Mouse (Mus musculus): ENCODE data around the gene Atl1. TPM values are rescaled to one million over a fixed set of nuclear protein-coding genes. Genes with fewer than 3 reads are reported as not detected.

The Atl1 gene
- polyA plus RNA-seq, 1 experiment: 0.30 TPM

- H3ac ChIP-seq (ENCODE audit: control insufficient read depth, insufficient read length, low read depth): peak overlapping the region; percentile 7
- H3K4me3 ChIP-seq (ENCODE audit: insufficient read depth, poor library complexity, severe bottlenecking): peak overlapping the region; percentile 71
- peaks cover 61% of the 10 kb centered on the region for H3K79me2 ChIP-seq (ENCODE audit: control insufficient read depth, insufficient read depth)
- H3K79me3 ChIP-seq (ENCODE audit: low read depth): peaks cover 53% of the 10 kb centered on the region
- H3K36me3 ChIP-seq (ENCODE audit: control insufficient read depth, insufficient read depth): no peaks in the 10 kb centered on the region
- no peaks in the 10 kb centered on the region for H3K27me3 ChIP-seq (ENCODE audit: control insufficient read depth, insufficient read depth, insufficient read length)
- no peak for TF ChIP-seq MYOD1 (IDR thresholded peaks at IDR 0.05; ENCODE audit: control insufficient read depth, insufficient read length, low read depth)
- no peak for TF ChIP-seq FOSL1 (IDR thresholded peaks at IDR 0.05; ENCODE audit: insufficient read depth, low read length, poor library complexity, severe bottlenecking)
- TF ChIP-seq MYOG (IDR thresholded peaks at IDR 0.05; ENCODE audit: control insufficient read depth, extremely low read depth, insufficient read length): no peak
- no peak for TF ChIP-seq MAX (IDR thresholded peaks at IDR 0.05)
- TF ChIP-seq CTCF (IDR thresholded peaks at IDR 0.05; ENCODE audit: control insufficient read depth, insufficient read depth, insufficient read length): no peak
- TF ChIP-seq USF1 (IDR thresholded peaks at IDR 0.05; ENCODE audit: low read depth): no peak
- no peak for TF ChIP-seq CEBPB (IDR thresholded peaks at IDR 0.05; ENCODE audit: low read depth)
Measured at GRCm38 (mm10) chr12:69891721-69892120, 693 bp upstream of the Atl1 start.

- no peaks in the 10 kb centered on the region for H3K27me3 ChIP-seq (ENCODE audit: control insufficient read depth, insufficient read depth, insufficient read length)
- peaks cover 31% of the 10 kb centered on the region for H3K79me3 ChIP-seq (ENCODE audit: low read depth)
- no peak overlapping the region for H3K4me3 ChIP-seq (ENCODE audit: insufficient read depth, poor library complexity, severe bottlenecking)
- no peak overlapping the region for H3ac ChIP-seq (ENCODE audit: control insufficient read depth, insufficient read length, low read depth)
- TF ChIP-seq USF1 (IDR thresholded peaks at IDR 0.05; ENCODE audit: low read depth) (no peak), CTCF (IDR thresholded peaks at IDR 0.05; ENCODE audit: control insufficient read depth, insufficient read depth, insufficient read length) (no peak), MAX (IDR thresholded peaks at IDR 0.05) (no peak), FOSL1 (IDR thresholded peaks at IDR 0.05; ENCODE audit: insufficient read depth, low read length, poor library complexity, severe bottlenecking) (no peak), MYOD1 (IDR thresholded peaks at IDR 0.05; ENCODE audit: control insufficient read depth, insufficient read length, low read depth) (no peak), CEBPB (IDR thresholded peaks at IDR 0.05; ENCODE audit: low read depth) (no peak), MYOG (IDR thresholded peaks at IDR 0.05; ENCODE audit: control insufficient read depth, extremely low read depth, insufficient read length) (no peak)
- H3K36me3 ChIP-seq (ENCODE audit: control insufficient read depth, insufficient read depth): no peaks in the 10 kb centered on the region
- peaks cover 39% of the 10 kb centered on the region for H3K79me2 ChIP-seq (ENCODE audit: control insufficient read depth, insufficient read depth)
Measured at GRCm38 (mm10) chr12:69893927-69894326, 1.5 kb downstream of the Atl1 start.

DNA sequence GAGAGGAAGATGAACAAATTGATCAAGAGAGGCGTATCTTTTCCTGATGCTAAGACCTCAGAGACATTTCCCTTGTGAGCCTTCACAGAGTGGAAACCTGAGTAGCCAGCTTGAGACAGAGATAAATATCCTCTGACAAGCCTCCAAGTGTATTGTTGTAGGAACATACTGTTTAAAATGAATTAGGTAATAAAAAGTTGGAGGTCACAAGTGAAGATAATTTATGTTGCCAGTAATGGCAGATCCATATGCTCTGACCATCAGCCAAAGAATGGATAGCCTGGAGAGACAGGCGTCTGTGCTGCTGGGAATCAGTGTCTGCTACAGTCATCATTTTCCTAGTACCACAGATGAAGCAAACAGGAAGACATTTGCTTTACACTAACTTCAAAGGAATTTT, 2.6 kb downstream of the Atl1 start:
- H3K79me3 ChIP-seq (ENCODE audit: low read depth): peaks cover 21% of the 10 kb centered on the region
- H3K36me3 ChIP-seq (ENCODE audit: control insufficient read depth, insufficient read depth): no peaks in the 10 kb centered on the region
- no peak overlapping the region for H3K4me3 ChIP-seq (ENCODE audit: insufficient read depth, poor library complexity, severe bottlenecking)
- H3K27me3 ChIP-seq (ENCODE audit: control insufficient read depth, insufficient read depth, insufficient read length): no peaks in the 10 kb centered on the region
- no peak for TF ChIP-seq MYOD1 (IDR thresholded peaks at IDR 0.05; ENCODE audit: control insufficient read depth, insufficient read length, low read depth)
- no peak for TF ChIP-seq CEBPB (IDR thresholded peaks at IDR 0.05; ENCODE audit: low read depth)
- TF ChIP-seq USF1 (IDR thresholded peaks at IDR 0.05; ENCODE audit: low read depth): no peak
- no peak for TF ChIP-seq MAX (IDR thresholded peaks at IDR 0.05)
- TF ChIP-seq FOSL1 (IDR thresholded peaks at IDR 0.05; ENCODE audit: insufficient read depth, low read length, poor library complexity, severe bottlenecking): no peak
- no peak for TF ChIP-seq CTCF (IDR thresholded peaks at IDR 0.05; ENCODE audit: control insufficient read depth, insufficient read depth, insufficient read length)
- no peak for TF ChIP-seq MYOG (IDR thresholded peaks at IDR 0.05; ENCODE audit: control insufficient read depth, extremely low read depth, insufficient read length)
- H3K79me2 ChIP-seq (ENCODE audit: control insufficient read depth, insufficient read depth): peaks cover 28% of the 10 kb centered on the region
- no peak overlapping the region for H3ac ChIP-seq (ENCODE audit: control insufficient read depth, insufficient read length, low read depth)

GRCm38 (mm10) chr12:69898119-69898518, 5.7 kb downstream of the Atl1 start:
- Histone ChIP-seq H3K27me3 (ENCODE audit: control insufficient read depth, insufficient read depth, insufficient read length) (no peaks in the 10 kb centered on the region), H3K79me2 (ENCODE audit: control insufficient read depth, insufficient read depth) (no peaks in the 10 kb centered on the region), H3K4me3 (ENCODE audit: insufficient read depth, poor library complexity, severe bottlenecking) (no peak overlapping the region), H3K36me3 (ENCODE audit: control insufficient read depth, insufficient read depth) (no peaks in the 10 kb centered on the region), H3ac (ENCODE audit: control insufficient read depth, insufficient read length, low read depth) (no peak overlapping the region), H3K79me3 (ENCODE audit: low read depth) (no peaks in the 10 kb centered on the region)
- TF ChIP-seq MYOG (IDR thresholded peaks at IDR 0.05; ENCODE audit: control insufficient read depth, extremely low read depth, insufficient read length) (no peak), USF1 (IDR thresholded peaks at IDR 0.05; ENCODE audit: low read depth) (no peak), MAX (IDR thresholded peaks at IDR 0.05) (no peak), FOSL1 (IDR thresholded peaks at IDR 0.05; ENCODE audit: insufficient read depth, low read length, poor library complexity, severe bottlenecking) (no peak), MYOD1 (IDR thresholded peaks at IDR 0.05; ENCODE audit: control insufficient read depth, insufficient read length, low read depth) (no peak), CTCF (IDR thresholded peaks at IDR 0.05; ENCODE audit: control insufficient read depth, insufficient read depth, insufficient read length) (no peak), CEBPB (IDR thresholded peaks at IDR 0.05; ENCODE audit: low read depth) (no peak)

GRCm38 (mm10) chr12:69904991-69905390, 12.6 kb downstream of the Atl1 start:
- TF ChIP-seq USF1 (IDR thresholded peaks at IDR 0.05; ENCODE audit: low read depth): no peak
- no peak for TF ChIP-seq MYOG (IDR thresholded peaks at IDR 0.05; ENCODE audit: control insufficient read depth, extremely low read depth, insufficient read length)
- no peak for TF ChIP-seq MYOD1 (IDR thresholded peaks at IDR 0.05; ENCODE audit: control insufficient read depth, insufficient read length, low read depth)
- no peak for TF ChIP-seq CEBPB (IDR thresholded peaks at IDR 0.05; ENCODE audit: low read depth)
- TF ChIP-seq CTCF (IDR thresholded peaks at IDR 0.05; ENCODE audit: control insufficient read depth, insufficient read depth, insufficient read length): no peak
- TF ChIP-seq MAX (IDR thresholded peaks at IDR 0.05): no peak
- no peak for TF ChIP-seq FOSL1 (IDR thresholded peaks at IDR 0.05; ENCODE audit: insufficient read depth, low read length, poor library complexity, severe bottlenecking)
- Histone ChIP-seq H3K79me2 (ENCODE audit: control insufficient read depth, insufficient read depth) (no peaks in the 10 kb centered on the region), H3K36me3 (ENCODE audit: control insufficient read depth, insufficient read depth) (no peaks in the 10 kb centered on the region), H3ac (ENCODE audit: control insufficient read depth, insufficient read length, low read depth) (no peak overlapping the region), H3K79me3 (ENCODE audit: low read depth) (no peaks in the 10 kb centered on the region), H3K4me3 (ENCODE audit: insufficient read depth, poor library complexity, severe bottlenecking) (no peak overlapping the region), H3K27me3 (ENCODE audit: control insufficient read depth, insufficient read depth, insufficient read length) (no peaks in the 10 kb centered on the region)
